Mouse (Mus musculus) cerebellum, adult 2 months (tissue): ENCODE results near the gene Wtip.

Source experiments
- CTCF ChIP-seq: fragments of 200-500 bp; IDR thresholded peaks from 2 replicates; pipeline ENCODE4 v1.5.1; 2011; ENCODE audit warnings: low read depth, mild to moderate bottlenecking, control low read depth, low read length, moderate library complexity, borderline replicate concordance; ENCODE audit not compliant: insufficient read depth
- POLR2A ChIP-seq: fragments of 200-500 bp; IDR thresholded peaks from 2 replicates; pipeline ENCODE4 v1.6.1; 2011; ENCODE audit warnings: low read length, control low read depth, borderline replicate concordance; ENCODE audit not compliant: insufficient read depth

DNA sequence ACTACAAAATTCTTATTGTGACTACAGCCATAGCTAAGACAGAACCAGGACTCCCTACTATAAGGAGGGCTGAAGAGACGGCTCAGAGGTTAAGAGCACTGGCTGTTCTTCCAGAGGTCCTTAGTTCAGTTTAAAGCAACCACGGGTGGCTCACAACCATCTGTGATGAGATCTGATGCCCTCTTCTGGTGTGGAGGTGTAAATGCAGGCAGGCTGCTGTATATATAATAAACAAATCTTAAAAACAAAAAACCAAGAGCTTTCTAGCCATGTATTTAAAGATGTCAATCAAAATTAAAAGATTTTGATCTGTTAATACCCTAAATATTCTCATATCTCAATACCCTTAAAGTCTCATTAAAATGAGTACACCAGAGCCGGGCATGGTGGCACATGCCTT, 26.1 kb upstream of the Wtip start:
- no peak for TF ChIP-seq POLR2A
- 0 out of 2 replicates have a peak, but pooled peaks have one; percentile 8 for TF ChIP-seq CTCF
